Mouse (Mus musculus): ENCODE measurements around the gene Tmc6. TPM values are rescaled to one million over a fixed set of nuclear protein-coding genes. Genes with fewer than 3 reads are reported as not detected.
"Not testable (repeated sequence)": the region's sequence is repeated elsewhere in the genome, so short reads cannot be mapped to it uniquely, and the experiment has no call there.

Gene Tmc6
- 35.1 and 35.7 TPM in 2 replicates for total RNA-seq (2021)
- long read RNA-seq, experiment 1, transcript Tmc6-201 (20 exons, 2,865 nt): major isoform, 11 of 38 reads
- long read RNA-seq, experiment 1, partial matches to known transcripts: 5 of 38 reads
- long read RNA-seq, experiment 1, other reads (novel, unspliced or antisense): 22 of 38 reads
- long read RNA-seq, experiment 2, transcript Tmc6-201 (20 exons, 2,865 nt): major isoform, 10 of 32 reads
- long read RNA-seq, experiment 2, partial matches to known transcripts: 6 of 32 reads
- long read RNA-seq, experiment 2, other reads (novel, unspliced or antisense): 15 of 32 reads

- peak; percentile 72 for DNase-seq
Measured at GRCm38 (mm10) chr11:117781993-117782704, at the start of gene Tmc6, which contains the start of gene Tmc8. Gene Tmc6 (minus strand): TSS chr11:117782198. Gene Tmc8 (plus strand): TSS chr11:117782076.

- no peak for DNase-seq
Measured at GRCm38 (mm10) chr11:117830401-117830800, 48.4 kb upstream of the Tmc6 start.

GRCm38 (mm10) chr11:117829671-117830215 is 47.7 kb upstream of the Tmc6 start:
- DNase-seq: peak; percentile 75

- DNase-seq: peak; percentile 70
Measured at GRCm38 (mm10) chr11:117828888-117829604, 47.0 kb upstream of the Tmc6 start.

- peak; percentile 59 for DNase-seq
Measured at GRCm38 (mm10) chr11:117828149-117828887, 46.3 kb upstream of the Tmc6 start.

- peak; percentile 3 for DNase-seq
Measured at GRCm38 (mm10) chr11:117827386-117827785, 45.4 kb upstream of the Tmc6 start.

GRCm38 (mm10) chr11:117826916-117827315 is 44.9 kb upstream of the Tmc6 start:
- DNase-seq: no peak

GRCm38 (mm10) chr11:117826164-117826563 is 44.2 kb upstream of the Tmc6 start:
- DNase-seq: peak; percentile 47

- peak; percentile 85 for DNase-seq
Measured at GRCm38 (mm10) chr11:117825333-117826101, 43.5 kb upstream of the Tmc6 start, which contains the start of the genes Afmid and Tk1. Gene Afmid (plus strand): TSS chr11:117825924. Gene Tk1 (minus strand): TSS chr11:117826092.

- peak; percentile 87 for DNase-seq
Measured at GRCm38 (mm10) chr11:117824060-117824969, 42.3 kb upstream of the Tmc6 start.

- DNase-seq: peak; percentile 2
Measured at GRCm38 (mm10) chr11:117823411-117823810, 41.4 kb upstream of the Tmc6 start.

- DNase-seq: peak; percentile 32
Measured at GRCm38 (mm10) chr11:117822728-117823241, 40.8 kb upstream of the Tmc6 start.

GRCm38 (mm10) chr11:117821868-117822267 is 39.9 kb upstream of the Tmc6 start:
- DNase-seq: peak; percentile 58

GRCm38 (mm10) chr11:117820173-117820572 is 38.2 kb upstream of the Tmc6 start:
- no peak for DNase-seq

GRCm38 (mm10) chr11:117819095-117819494 is 37.1 kb upstream of the Tmc6 start:
- DNase-seq: no peak

GRCm38 (mm10) chr11:117816389-117816996 is 34.5 kb upstream of the Tmc6 start:
- DNase-seq: no peak

- not testable (repeated sequence) for DNase-seq
Measured at GRCm38 (mm10) chr11:117815850-117816249, 33.9 kb upstream of the Tmc6 start.

GRCm38 (mm10) chr11:117814704-117815366 is 32.8 kb upstream of the Tmc6 start:
- DNase-seq: peak; percentile 4

Data from adrenal gland, postnatal 14 days (tissue).